Mouse (Mus musculus) midbrain, postnatal 0 days (tissue): Measurements from ENCODE around the gene Rras. TPM values are rescaled to one million over a fixed set of nuclear protein-coding genes. Genes with fewer than 3 reads are reported as not detected.
A peak's percentile ranks its signal among the peaks of the same experiment; 100 is the strongest.

Experiments used
- ATAC-seq: fragments of 200-750 bp; cut with Nextera tagmentation; 2 replicates; pipeline ENCODE4 v1.8.0; 2017; ENCODE audit warnings: moderate number of reproducible peaks, mild to moderate bottlenecking, moderate TSS enrichment, moderate library complexity; ENCODE audit not compliant: low FRiP score
- DNase-seq: peaks from one replicate; pipeline ENCODE4 v3.0.0-alpha.2; 2015; ENCODE audit warnings: low spot score
- H3K27ac ChIP-seq: fragments of 300-500 bp; sonication (generic); 2 replicates; pipeline ENCODE4 v1.5.1; 2014; ENCODE audit warnings: low read depth, mild to moderate bottlenecking, low read length, mixed read lengths
- H3K27me3 ChIP-seq: fragments of 300-500 bp; sonication (generic); 2 replicates; pipeline ENCODE4 v1.6.1; 2014; ENCODE audit warnings: low read length, control low read depth, mixed read lengths; ENCODE audit not compliant: insufficient read depth
- H3K36me3 ChIP-seq: fragments of 300-500 bp; sonication (generic); 2 replicates; pipeline ENCODE4 v1.6.1; 2014; ENCODE audit warnings: low read length, control low read depth, mixed read lengths; ENCODE audit not compliant: insufficient read depth
- H3K4me1 ChIP-seq: fragments of 300-500 bp; sonication (generic); 2 replicates; pipeline ENCODE4 v1.6.1; 2014; ENCODE audit warnings: mild to moderate bottlenecking, control low read depth, antibody characterized with exemption, low read length, mixed read lengths; ENCODE audit not compliant: insufficient read depth
- H3K4me2 ChIP-seq: fragments of 300-500 bp; sonication (generic); 2 replicates; pipeline ENCODE4 v1.6.1; 2014; ENCODE audit warnings: low read depth, mild to moderate bottlenecking, low read length, mixed read lengths; ENCODE audit not compliant: poor library complexity, severe bottlenecking
- H3K4me3 ChIP-seq: fragments of 300-500 bp; sonication (generic); 2 replicates; pipeline ENCODE4 v1.5.1; 2014; ENCODE audit warnings: low read depth, mild to moderate bottlenecking, low read length, moderate library complexity
- H3K9ac ChIP-seq: fragments of 300-500 bp; sonication (generic); replicated peaks from 2 replicates; pipeline ENCODE4 v1.6.1; 2014; ENCODE audit warnings: mild to moderate bottlenecking, low read length, moderate library complexity, mixed read lengths; ENCODE audit not compliant: poor library complexity, severe bottlenecking
- H3K9me3 ChIP-seq: fragments of 300-500 bp; sonication (generic); 2 replicates; pipeline ENCODE4 v1.6.1; 2016; ENCODE audit warnings: low read length, control low read depth
- CTCF ChIP-seq: IDR thresholded peaks from 2 replicates; pipeline ENCODE4 v1.5.1; 2016; ENCODE audit warnings: antibody characterized with exemption, mild to moderate bottlenecking
- WGBS: fragments of 180-500 bp; shearing (Covaris S2); extraction: QIAGEN DNeasy Blood & Tissue Kit; methylation state at CpG from one replicate; pipeline ENCODE4 v1.1.7; 2014; 5-methylcytosine and 5-hydroxymethylcytosine counted together
- polyA plus RNA-seq: library from polyadenylated mRNA; unstranded; fragments of >200 nt; fragmentation: Nextera tagmentation; extraction: Ambion mirVana; gene quantifications from 2 replicates; pipeline ENCODE4 v1.2.1, GENCODE M21; 2015
- total RNA-seq: library from RNA; depleted of rRNA; stranded (reverse); fragments of >200 nt; gene quantifications from 2 replicates; pipeline ENCODE4 v1.2.3, GENCODE M21; 2014; rRNA removed

Gene Rras
- 7.3 and 7.9 TPM in 2 replicates for total RNA-seq
- polyA plus RNA-seq = 11.9 and 14.0 TPM in 2 replicates

DNA sequence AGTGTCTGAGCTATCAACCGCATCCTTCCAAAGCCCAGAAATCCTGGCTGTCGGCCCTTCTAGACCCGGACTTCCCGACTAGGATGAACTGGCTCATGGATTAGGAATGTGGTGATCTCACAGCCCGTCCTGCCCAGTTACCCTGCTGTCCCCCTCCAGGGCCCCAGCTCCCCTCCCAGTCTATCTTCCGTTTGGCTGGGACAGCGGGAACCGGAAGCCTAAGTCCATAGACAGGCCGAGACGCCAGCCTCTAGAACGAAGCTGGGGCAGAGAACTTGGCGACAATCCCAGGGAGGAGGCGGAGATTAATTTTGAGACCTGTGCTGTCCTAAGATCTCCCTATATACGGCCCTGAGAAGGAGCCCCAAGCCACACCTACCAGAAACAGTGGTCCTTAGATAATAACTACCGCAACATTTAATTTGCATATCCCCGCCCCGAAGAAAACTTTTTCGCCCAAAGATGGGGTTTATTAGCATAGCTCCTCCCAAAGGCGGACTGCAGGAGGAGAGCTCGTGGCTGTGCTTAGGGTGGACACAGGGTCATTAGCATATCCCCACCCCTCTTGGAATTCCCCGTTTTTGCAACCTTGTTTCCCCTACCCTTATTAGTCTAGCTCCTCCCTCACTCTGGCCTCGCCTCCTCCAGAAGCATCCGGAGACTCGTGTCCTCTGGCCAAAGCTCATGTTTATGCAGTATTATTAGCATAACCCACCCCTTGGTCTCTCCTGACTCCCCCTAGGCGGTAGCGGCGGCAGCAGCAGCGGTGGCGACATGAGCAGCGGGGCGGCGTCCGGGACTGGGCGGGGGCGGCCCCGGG, at the start of gene Rras:
Rras (plus strand) TSS at position 720 of the 820 bp plus-strand sequence.
- 0 out of 2 replicates have a peak, but pooled peaks have one; percentile 30 for TF ChIP-seq CTCF
- H3K4me1 ChIP-seq = peaks cover 10% of the 10 kb centered on the region; the same call in 1 of the 2 replicates
- peak; percentile 60 for ATAC-seq
- H3K9me3 ChIP-seq = no peaks in the 10 kb centered on the region
- H3K36me3 ChIP-seq = peaks cover 10% of the 10 kb centered on the region
- H3K4me2 ChIP-seq = peak within 1 kb of the TSS; percentile 93
- peak within 1 kb of the TSS; percentile 69 for H3K27ac ChIP-seq
- H3K27me3 ChIP-seq = no peaks in the 10 kb centered on the region
- peak within 1 kb of the TSS; percentile 52 for H3K9ac ChIP-seq
- peak within 1 kb of the TSS; percentile 84 for H3K4me3 ChIP-seq
- peak; percentile 95 for DNase-seq
- WGBS = under 1% methylated on average over 33 of the region's 36 CpGs

DNA sequence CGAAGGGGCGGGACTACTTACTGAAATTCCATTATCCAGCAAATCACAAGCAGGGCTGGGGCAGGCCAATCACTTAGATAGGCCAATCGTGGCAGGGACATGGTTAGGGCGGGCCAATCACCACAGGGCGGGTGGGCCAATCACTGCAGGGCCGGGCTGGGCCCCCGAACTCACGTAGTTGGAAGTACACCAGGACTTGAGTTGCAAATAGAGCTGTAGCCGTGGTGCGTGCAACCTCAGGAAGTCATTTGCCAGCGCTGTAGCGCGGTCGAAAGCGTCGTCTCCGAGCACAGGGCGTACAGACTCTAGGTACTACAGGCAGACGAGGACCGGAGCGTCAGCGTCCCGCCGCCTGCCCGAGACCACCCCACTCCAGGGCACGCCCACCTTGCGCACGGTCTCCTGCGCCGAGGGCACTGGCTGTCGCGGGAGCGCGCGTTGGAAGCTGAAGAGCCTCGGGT, 47.5 kb upstream of the Rras start:
- Histone ChIP-seq H3K9ac (peak overlapping the region; percentile 59), H3K4me3 (peak overlapping the region; percentile 42), H3K27ac (peak overlapping the region; percentile 77), H3K27me3 (no peaks in the 10 kb centered on the region), H3K9me3 (no peaks in the 10 kb centered on the region), H3K36me3 (peaks cover 8% of the 10 kb centered on the region), H3K4me1 (peaks cover 25% of the 10 kb centered on the region; the same call in 1 of the 2 replicates), H3K4me2 (peak overlapping the region; percentile 69)
- no peak for TF ChIP-seq CTCF
- DNase-seq (peak; percentile 97), ATAC-seq (peak; percentile 94)
- under 1% methylated on average over 36 of the region's 36 CpGs for WGBS

GRCm38 (mm10) chr7:44971142-44971541, 46.6 kb upstream of the Rras start:
- H3K4me1 ChIP-seq = peaks cover 25% of the 10 kb centered on the region; the same call in 1 of the 2 replicates
- H3K27me3 ChIP-seq = no peaks in the 10 kb centered on the region
- DNase-seq (no peak), ATAC-seq (no peak)
- no peaks in the 10 kb centered on the region for H3K9me3 ChIP-seq
- peak overlapping the region; percentile 69 for H3K4me2 ChIP-seq
- peak overlapping the region; percentile 77 for H3K27ac ChIP-seq
- H3K4me3 ChIP-seq = peak overlapping the region; percentile 42
- peaks cover 8% of the 10 kb centered on the region for H3K36me3 ChIP-seq
- H3K9ac ChIP-seq = peak overlapping the region; percentile 59
- no peak for TF ChIP-seq CTCF
- WGBS = 66% methylated on average over 7 of the region's 7 CpGs

- H3K27ac ChIP-seq = peak overlapping the region; percentile 91
- DNase-seq = no peak
- 19% methylated on average over 14 of the region's 14 CpGs for WGBS
- H3K4me1 ChIP-seq = peaks cover 25% of the 10 kb centered on the region; the same call in 1 of the 2 replicates
- no peak for TF ChIP-seq CTCF
- H3K9ac ChIP-seq = peak overlapping the region; percentile 66
- no peak for ATAC-seq
- peaks cover 20% of the 10 kb centered on the region for H3K36me3 ChIP-seq
- no peaks in the 10 kb centered on the region for H3K27me3 ChIP-seq
- peak overlapping the region; percentile 92 for H3K4me2 ChIP-seq
- H3K4me3 ChIP-seq = peak overlapping the region; percentile 51
- H3K9me3 ChIP-seq = no peaks in the 10 kb centered on the region
These were observed 44.2 kb upstream of the Rras start for GRCm38 (mm10) chr7:44973415-44974130.

DNA sequence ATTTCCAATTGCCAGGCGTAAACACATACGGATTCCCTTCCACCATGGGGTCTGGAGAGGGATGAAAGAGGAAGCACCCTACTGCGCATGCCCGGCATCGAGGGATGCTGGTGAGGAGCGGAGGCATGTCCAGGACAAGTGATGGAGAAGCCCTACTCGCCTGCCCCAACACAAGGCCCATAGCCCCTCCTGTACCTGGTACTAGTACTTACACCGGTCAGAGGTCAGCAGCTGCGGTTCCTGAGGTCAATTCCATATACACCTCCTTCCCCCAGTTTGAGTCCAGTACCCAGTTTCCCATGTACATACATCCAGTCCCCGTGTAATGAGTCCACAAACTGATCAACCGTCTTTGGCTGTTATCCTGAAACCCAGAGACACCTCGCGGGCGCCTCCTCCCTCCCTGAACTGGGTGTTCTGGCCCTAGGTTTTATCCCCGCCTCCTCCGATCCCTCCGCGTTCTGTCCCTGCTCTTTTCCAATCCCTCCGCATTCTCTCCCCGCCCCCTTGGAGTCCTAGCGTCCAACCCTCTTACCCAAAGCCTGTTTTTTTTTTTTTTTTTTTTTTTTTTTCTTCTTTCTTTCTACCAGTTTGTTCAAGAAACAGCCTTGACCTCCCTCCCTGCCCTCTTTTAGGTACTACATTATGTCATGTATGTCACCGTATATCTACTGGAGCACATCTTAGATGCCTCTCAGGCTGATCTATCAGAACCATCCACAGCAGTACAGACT, 43.2 kb upstream of the Rras start, which contains the start of gene Cpt1c:
Cpt1c (minus strand) TSS at position 469 of the 734 bp plus-strand sequence.
- Histone ChIP-seq H3K9ac (peak within 1 kb of the TSS; percentile 66), H3K4me2 (peak within 1 kb of the TSS; percentile 92), H3K36me3 (peaks cover 30% of the 10 kb centered on the region), H3K27ac (peak within 1 kb of the TSS; percentile 91), H3K4me3 (peak within 1 kb of the TSS; percentile 51), H3K4me1 (peaks cover 25% of the 10 kb centered on the region; the same call in 1 of the 2 replicates), H3K27me3 (no peaks in the 10 kb centered on the region), H3K9me3 (no peaks in the 10 kb centered on the region)
- peak; percentile 12; the same call in 1 of the 2 replicates for TF ChIP-seq CTCF
- ATAC-seq (peak; percentile 41; the same call in 1 of the 2 replicates), DNase-seq (peak; percentile 97)
- 1% methylated on average over 22 of the region's 22 CpGs for WGBS
